Mouse (Mus musculus) heart, postnatal 10 days (tissue): Measurements from ENCODE around the gene Nkain2. TPM values are rescaled to one million over a fixed set of nuclear protein-coding genes. Genes with fewer than 3 reads are reported as not detected.

Experiments used
- DNase-seq, 2 experiments: peaks; one replicate each; pipeline ENCODE4 v3.0.0; 2021
- intact Hi-C: fragments of 180-260 bp; cut with DNase I; formaldehyde crosslinking; loops from one replicate; pipeline ENCODE4 v1.15.1; 2025
- total RNA-seq, 2 experiments: library from RNA; stranded (reverse); gene quantifications; 2 replicates each; pipeline ENCODE4 v1.2.3; 2021

Gene Nkain2
- total RNA-seq = under 1 TPM; 0.17 to 0.69 TPM

- intact Hi-C loops = loop anchor here (5.0 to 10.0 kb wide), 3 partner anchors 183 to 1425 kb away; no protein-coding TSS in a partner anchor
- peak; percentile 35 to 40 for DNase-seq
These were observed at the start of gene Nkain2 for GRCm38 (mm10) chr10:32889652-32890506. Nkain2 (minus strand) TSS chr10:32890462.

- no peak for DNase-seq
- intact Hi-C loops = no loop called here
These were observed 49.6 kb upstream of the Nkain2 start for GRCm38 (mm10) chr10:32939853-32940252.

- intact Hi-C loops = loop anchor here (10.0 kb wide), 1 partner anchor 1430 kb away; no protein-coding TSS in a partner anchor
These were observed 4.8 kb upstream of the Nkain2 start for GRCm38 (mm10) chr10:32895093-32895492.

GRCm38 (mm10) chr10:32890507-32891131 is 357 bp upstream of the Nkain2 start:
- peak; percentile 64 to 66 for DNase-seq
- intact Hi-C loops = loop anchor here (5.0 to 10.0 kb wide), 3 partner anchors 183 to 1426 kb away; no protein-coding TSS in a partner anchor

More at GRCm38 (mm10) chr10:32895093-32895492, 4.8 kb upstream of the Nkain2 start:
- DNase-seq = peak; percentile 4 to 22

GRCm38 (mm10) chr10:32881977-32882376 is 8.3 kb downstream of the Nkain2 start:
- intact Hi-C loops = no loop called here
- DNase-seq = no peak

GRCm38 (mm10) chr10:32870691-32871406 is 19.4 kb downstream of the Nkain2 start:
- intact Hi-C loops = no loop called here

GRCm38 (mm10) chr10:32869541-32869940 is 20.7 kb downstream of the Nkain2 start:
- DNase-seq = no peak
- intact Hi-C loops = no loop called here

More at GRCm38 (mm10) chr10:32870691-32871406, 19.4 kb downstream of the Nkain2 start:
- no peak for DNase-seq

GRCm38 (mm10) chr10:32815210-32815883 is 74.9 kb downstream of the Nkain2 start:
- intact Hi-C loops = no loop called here

GRCm38 (mm10) chr10:32796215-32796614 is 94.0 kb downstream of the Nkain2 start:
- intact Hi-C loops = no loop called here
- DNase-seq = no peak

More at GRCm38 (mm10) chr10:32815210-32815883, 74.9 kb downstream of the Nkain2 start:
- no peak for DNase-seq

GRCm38 (mm10) chr10:32790541-32790940 is 99.7 kb downstream of the Nkain2 start:
- DNase-seq = no peak
- intact Hi-C loops = no loop called here

- intact Hi-C loops = no loop called here
- DNase-seq = no peak
These were observed 107.4 kb downstream of the Nkain2 start for GRCm38 (mm10) chr10:32782732-32783359.

- DNase-seq = no peak
- intact Hi-C loops = no loop called here
These were observed 151.3 kb downstream of the Nkain2 start for GRCm38 (mm10) chr10:32738989-32739388.

GRCm38 (mm10) chr10:32706579-32706978 is 183.7 kb downstream of the Nkain2 start:
- intact Hi-C loops = loop anchor here (5.0 to 10.0 kb wide), 2 partner anchors 186 to 598 kb away; partner anchors contain the start of gene Nkain2
- DNase-seq = peak; percentile 3 to 15

- DNase-seq = no peak
- intact Hi-C loops = no loop called here
These were observed 193.6 kb downstream of the Nkain2 start for GRCm38 (mm10) chr10:32696661-32697060.

- intact Hi-C loops = no loop called here
- no peak for DNase-seq
These were observed 205.7 kb downstream of the Nkain2 start for GRCm38 (mm10) chr10:32684548-32684947.

GRCm38 (mm10) chr10:32640256-32640655 is 250.0 kb downstream of the Nkain2 start:
- intact Hi-C loops = no loop called here

GRCm38 (mm10) chr10:32639173-32639572 is 251.1 kb downstream of the Nkain2 start:
- intact Hi-C loops = no loop called here
- DNase-seq = no peak

More at GRCm38 (mm10) chr10:32640256-32640655, 250.0 kb downstream of the Nkain2 start:
- no peak for DNase-seq

GRCm38 (mm10) chr10:32631043-32631442 is 259.2 kb downstream of the Nkain2 start:
- DNase-seq = no peak
- intact Hi-C loops = no loop called here

- intact Hi-C loops = no loop called here
- DNase-seq = no peak
These were observed 285.8 kb downstream of the Nkain2 start for GRCm38 (mm10) chr10:32604448-32604847.

GRCm38 (mm10) chr10:32602798-32603197 is 287.5 kb downstream of the Nkain2 start:
- no peak for DNase-seq
- intact Hi-C loops = no loop called here
